Mouse (Mus musculus) heart, adult 18-20 months (tissue): ENCODE measurements around the gene Ccdc130. TPM values are rescaled to one million over a fixed set of nuclear protein-coding genes. Genes with fewer than 3 reads are reported as not detected.

ENCODE experiments used
- DNase-seq, 2 experiments: peaks; one replicate each; pipeline ENCODE4 v3.0.0; 2021 to 2022; ENCODE audit warnings: mixed read lengths in 1 of 2
- total RNA-seq, 2 experiments: library from RNA; stranded (reverse); gene quantifications; 2 replicates each; pipeline ENCODE4 v1.2.3; 2021

The Ccdc130 gene
- total RNA-seq, 2 experiments from 2014 or later = 8.8 to 11.0 TPM

- DNase-seq = peak; percentile 26 to 29
Observed at GRCm38 (mm10) chr8:84237542-84238229, 32.5 kb downstream of the Ccdc130 start.

- peak; percentile 99 to 100 for DNase-seq
Observed at GRCm38 (mm10) chr8:84236998-84237473, 33.1 kb downstream of the Ccdc130 start, which contains the start of gene Zswim4. Gene Zswim4 (minus strand): TSS chr8:84237055.

DNA sequence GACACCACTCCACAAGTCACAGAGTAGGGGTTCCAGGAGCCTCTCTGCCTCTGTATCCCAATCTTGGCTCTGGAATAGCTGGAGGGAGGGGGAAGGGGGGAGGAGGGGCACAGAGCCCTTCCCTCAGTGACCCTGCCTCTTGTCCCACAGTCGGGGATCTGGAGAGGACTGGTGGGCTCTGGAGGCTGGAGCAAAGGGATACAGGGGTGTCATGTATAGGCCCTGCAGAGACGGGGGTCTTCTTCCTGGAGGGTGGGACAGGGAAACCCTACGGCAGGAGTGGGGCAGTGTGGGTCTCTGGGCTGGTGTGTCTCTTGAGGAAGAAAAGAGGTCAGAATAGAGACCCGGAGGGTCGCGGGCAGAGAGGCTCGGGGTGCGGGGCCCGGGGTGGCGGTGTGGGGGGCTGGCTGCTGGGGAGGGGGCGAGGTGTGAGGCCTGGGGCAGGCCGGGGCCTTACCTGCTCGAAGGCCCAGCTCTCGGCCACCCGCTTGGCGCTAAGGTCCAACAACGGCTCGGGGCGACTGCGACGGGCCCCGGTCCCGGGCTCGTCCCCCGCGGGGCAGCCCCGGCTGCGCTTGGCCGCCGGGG lies 33.7 kb downstream of the Ccdc130 start:
- DNase-seq = peak in 1 of 2 experiments; percentile 43

DNA sequence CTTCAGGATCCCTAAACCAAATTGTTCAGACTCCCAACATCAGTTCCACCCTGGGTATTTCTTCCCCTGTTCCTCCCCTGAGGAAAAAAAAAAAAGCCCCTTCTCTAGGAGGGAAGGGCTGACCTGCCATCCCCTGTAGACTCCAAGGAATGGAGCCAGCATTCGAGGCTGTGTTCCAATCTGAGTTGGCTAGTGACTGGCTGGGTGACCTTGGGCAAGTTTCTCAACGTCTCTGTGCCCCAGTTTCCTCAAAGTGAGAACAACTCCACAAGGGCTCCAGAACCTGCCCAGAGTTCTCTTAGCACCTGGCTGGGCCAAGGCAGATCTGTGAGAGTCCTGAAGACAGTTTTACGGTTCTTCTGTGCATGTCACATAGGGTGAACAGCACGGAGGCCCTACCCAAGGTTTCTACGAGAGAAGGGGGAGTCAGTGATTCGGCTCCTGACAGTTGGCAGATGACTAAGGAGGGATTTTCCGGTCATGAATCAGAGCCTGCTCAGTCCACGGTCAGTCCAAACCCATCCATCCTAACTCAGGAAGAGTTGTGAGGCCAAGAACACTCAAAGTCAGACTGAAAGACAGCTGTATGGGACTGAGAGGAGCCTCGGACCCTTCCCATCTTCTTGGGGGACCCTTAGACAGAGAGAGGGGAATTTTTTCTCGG lies 34.3 kb downstream of the Ccdc130 start:
- peak; percentile 34 to 42 for DNase-seq

DNA sequence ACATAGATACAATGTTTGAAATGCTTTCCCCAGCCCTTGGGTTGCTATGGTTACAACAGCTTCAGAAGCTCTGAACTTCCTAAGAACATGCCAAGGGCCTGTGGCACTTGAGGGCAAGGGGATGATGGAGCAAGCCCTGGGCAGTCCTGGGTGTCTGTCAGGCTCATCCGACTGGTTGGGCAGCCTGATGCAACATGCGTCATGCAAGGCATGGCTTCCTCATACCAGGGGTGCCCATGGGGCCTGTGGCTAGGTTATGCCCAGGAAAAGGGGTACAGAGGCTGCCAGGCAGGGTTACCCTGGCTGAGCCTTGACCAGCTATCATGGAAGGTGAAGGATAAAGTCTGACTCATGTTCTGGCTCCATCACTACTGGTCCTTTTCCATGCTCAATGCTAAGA lies 37.1 kb downstream of the Ccdc130 start:
- DNase-seq = no peak

DNA sequence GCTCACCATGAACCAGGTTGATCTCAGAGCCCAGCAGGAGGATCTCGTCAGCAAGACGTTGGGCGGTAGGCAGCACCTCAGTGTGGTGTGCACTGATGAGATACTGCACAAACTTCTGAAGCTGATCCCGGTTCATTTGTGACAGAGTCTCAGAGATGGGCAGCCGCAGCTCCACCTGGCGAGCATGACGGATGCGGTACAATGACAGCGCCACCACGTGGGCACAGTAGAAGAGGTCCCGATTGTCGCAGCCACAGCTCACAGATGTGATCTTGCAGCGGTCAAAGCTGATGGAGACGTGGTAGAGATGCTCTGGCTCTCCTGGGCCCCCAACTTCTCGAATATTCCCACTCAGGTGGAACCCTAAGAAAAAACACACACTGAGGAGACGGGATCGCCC lies 39.4 kb downstream of the Ccdc130 start:
- DNase-seq = no peak

- DNase-seq = no peak
Observed at GRCm38 (mm10) chr8:84223322-84224029, 46.7 kb downstream of the Ccdc130 start.

DNA sequence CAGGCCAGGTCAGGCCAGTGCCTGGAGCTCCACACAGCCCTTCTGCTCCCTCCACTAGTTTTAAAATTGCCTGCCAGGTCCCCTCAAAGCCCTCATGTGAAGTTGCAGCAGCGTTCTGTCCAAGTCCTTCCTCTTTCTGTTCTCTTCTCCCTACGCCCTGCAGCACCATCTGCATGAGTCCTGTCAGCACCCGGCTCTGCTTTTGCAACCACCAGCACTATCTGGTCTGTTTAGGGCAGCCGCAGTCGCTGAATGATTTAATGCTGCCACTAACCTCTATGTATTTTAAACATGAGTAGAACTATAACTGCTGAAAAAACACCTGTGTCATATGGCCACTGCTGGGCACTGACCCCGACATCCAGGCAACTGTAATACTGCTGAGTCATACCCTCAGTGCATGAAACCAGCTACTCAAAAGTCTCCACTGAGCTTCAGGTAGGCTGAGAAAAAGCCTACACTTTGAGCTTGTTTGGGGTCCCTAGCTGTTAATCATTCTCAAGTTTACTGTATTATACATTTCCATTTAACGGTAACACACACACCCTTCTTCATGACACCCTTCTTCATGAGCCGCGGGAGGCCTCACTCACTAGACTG lies 47.5 kb downstream of the Ccdc130 start:
- DNase-seq = peak; percentile 20 to 58

DNA sequence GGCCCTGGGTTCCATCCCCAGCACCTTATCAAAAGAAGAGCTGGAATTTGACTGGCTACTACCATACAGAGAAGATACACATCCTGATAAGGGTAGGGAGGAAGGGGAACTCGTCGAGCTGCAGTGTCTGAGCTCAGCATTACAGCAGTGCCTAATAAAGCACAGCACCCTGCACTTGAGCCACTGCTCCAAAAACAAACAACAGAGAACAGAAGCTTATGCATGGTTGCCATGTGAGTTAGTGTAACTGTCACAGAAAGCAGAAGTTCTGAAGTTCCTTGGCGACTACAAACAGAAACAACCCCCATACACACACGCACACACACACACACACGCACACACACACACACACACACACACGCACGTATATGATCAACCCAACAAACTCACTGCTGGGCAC lies 50.1 kb downstream of the Ccdc130 start:
- peak; percentile 16 to 53 for DNase-seq

DNA sequence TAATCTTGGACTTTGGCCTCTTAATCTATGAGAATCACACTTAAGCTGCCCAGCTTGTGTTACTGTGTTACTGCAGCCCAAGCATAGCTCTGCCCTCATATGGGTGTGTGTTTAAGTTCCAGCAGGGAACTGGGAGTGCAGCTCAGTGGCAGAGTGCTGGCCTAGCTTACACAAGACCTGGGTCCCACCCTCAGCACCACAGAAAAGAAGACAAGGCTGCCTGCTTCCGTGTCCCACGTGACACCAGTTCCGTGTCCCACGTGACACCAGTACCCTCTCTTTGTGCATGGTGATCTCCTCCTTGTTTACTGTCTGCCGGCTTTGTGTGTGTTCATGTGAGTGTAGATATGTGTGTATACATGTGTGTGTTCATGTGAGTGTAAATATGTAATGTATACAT lies 52.0 kb downstream of the Ccdc130 start:
- DNase-seq = peak; percentile 13 to 48

DNA sequence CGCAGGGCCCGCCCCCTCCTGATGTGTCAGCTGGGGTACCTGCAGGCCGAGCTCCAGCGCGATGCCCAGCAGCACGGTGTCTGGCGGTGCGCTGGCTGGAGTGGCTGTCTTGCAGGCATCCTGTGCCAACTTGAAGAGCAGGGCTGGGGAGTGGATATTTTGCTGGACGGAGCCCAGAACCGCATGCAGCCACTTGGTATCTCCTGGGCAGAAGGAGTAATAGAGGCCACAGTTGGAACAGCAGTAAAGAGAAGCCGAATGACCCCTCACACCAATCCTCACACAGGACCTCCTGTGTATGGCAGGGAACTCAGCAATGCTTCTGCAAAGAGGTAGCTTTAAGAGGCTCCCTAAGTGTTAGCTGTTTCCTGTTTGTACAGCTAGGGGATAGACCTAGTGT lies 53.0 kb downstream of the Ccdc130 start:
- no peak for DNase-seq

- DNase-seq = no peak
Observed at GRCm38 (mm10) chr8:84213277-84213676, 56.9 kb downstream of the Ccdc130 start.

- peak in 1 of 2 experiments; percentile 4 for DNase-seq
Observed at GRCm38 (mm10) chr8:84211881-84212563, 58.2 kb downstream of the Ccdc130 start.

GRCm38 (mm10) chr8:84211202-84211601 lies 59.0 kb downstream of the Ccdc130 start:
- DNase-seq = peak in 1 of 2 experiments; percentile 14

DNA sequence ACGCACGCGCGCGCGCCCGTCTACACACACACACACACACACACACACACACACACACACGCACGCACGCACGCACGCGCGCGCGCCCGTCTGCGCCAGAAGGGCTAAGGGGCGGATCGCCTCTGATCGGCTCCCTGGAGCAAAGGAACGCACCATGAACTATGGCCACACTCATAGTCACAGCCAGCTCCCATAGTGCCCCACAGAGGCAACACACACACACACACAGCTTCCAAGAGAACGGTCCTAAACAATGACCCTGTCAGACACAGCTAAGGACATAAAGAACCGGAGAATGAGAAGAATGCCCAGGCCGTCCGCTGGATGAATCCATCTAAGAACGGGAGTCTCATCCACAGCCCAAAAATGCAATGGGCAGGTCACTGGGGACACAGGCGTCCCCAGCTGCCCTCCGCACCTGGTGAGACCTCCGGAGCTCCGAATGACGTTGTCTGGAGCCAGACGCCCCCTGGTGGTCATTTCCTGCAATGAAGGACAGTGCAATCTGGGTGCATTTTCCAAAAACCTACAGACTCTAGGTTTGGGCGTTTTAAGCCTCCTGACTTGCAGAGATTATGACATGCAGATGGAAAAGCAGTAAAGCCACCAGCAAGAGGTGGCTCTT lies 59.9 kb downstream of the Ccdc130 start:
- DNase-seq = peak; percentile 83 to 92

DNA sequence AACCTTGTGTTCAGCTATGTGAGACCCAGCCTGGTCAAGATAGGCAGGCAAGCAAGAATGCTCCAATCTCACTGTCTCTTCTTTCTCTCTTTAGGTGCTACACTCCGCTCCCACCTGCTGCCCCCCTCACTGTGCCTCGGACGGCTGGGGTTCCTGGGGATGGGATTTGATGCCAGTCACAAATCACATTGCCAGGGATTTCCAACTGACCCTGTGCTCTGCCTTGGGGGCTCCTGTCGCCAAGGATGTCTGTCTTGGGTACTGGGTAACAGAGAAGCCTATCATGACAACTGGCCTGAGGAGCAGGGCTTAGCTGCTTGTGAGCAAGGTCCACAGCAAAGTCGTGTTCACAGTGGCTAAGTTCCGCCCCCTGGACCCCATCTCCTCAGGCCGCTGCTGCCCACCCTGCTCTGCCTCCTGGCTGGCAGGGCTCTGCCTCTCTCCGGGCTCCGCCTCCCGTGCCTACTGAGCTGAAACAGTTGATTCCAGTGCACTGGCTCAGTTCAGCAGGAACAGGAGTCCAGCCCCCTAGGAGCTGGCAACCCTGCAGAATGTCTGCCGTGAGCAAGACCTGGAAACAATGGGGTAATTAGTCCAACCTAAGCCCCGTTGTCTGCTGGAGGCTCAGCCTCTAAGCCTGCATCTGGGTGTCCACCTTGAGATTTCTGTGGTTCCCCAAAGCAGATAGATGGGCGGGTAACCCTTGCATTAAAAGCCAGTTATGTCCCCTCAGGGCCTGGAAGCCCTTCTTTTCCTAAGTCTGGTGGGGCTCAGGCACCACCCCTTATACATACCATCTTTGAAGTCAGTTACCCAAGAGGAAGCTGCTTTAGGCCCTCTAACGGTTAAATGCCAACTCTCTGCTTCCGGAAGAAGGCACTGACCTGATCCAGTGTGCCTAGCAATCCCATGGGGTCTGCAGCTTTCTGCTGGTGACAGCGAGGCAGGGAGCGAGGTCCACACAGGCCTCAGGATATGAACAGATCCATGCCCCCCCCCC lies 61.5 kb downstream of the Ccdc130 start:
- peak in 1 of 2 experiments; percentile 28 for DNase-seq

GRCm38 (mm10) chr8:84207811-84208210 lies 62.4 kb downstream of the Ccdc130 start:
- DNase-seq = peak; percentile 79 to 92
